Mouse (Mus musculus) bone marrow, adult 2 months (tissue): ENCODE measurements around the gene Plekhf1.

ENCODE experiments used
- CTCF ChIP-seq: fragments of 200-500 bp; IDR thresholded peaks from 2 replicates; pipeline ENCODE4 v1.5.1; 2011; ENCODE audit warnings: low read length, control low read depth; ENCODE audit not compliant: control insufficient read depth, insufficient read depth
- POLR2A ChIP-seq: fragments of 200-500 bp; IDR thresholded peaks from 2 replicates; pipeline ENCODE4 v1.6.1; 2011; ENCODE audit warnings: low read depth, mild to moderate bottlenecking, control low read depth, low read length, borderline replicate concordance; ENCODE audit not compliant: control insufficient read depth

- TF ChIP-seq POLR2A (no peak), CTCF (peak; percentile 94)
Measured at GRCm38 (mm10) chr7:38182596-38182961, 45.2 kb downstream of the Plekhf1 start.
